Mouse (Mus musculus): ENCODE results near the gene Bcl11a. TPM values are rescaled to one million over a fixed set of nuclear protein-coding genes. Genes with fewer than 3 reads are reported as not detected.

Gene Bcl11a
- total RNA-seq, 2 experiments from 2014 or later = 4.1 to 5.0 TPM

DNA sequence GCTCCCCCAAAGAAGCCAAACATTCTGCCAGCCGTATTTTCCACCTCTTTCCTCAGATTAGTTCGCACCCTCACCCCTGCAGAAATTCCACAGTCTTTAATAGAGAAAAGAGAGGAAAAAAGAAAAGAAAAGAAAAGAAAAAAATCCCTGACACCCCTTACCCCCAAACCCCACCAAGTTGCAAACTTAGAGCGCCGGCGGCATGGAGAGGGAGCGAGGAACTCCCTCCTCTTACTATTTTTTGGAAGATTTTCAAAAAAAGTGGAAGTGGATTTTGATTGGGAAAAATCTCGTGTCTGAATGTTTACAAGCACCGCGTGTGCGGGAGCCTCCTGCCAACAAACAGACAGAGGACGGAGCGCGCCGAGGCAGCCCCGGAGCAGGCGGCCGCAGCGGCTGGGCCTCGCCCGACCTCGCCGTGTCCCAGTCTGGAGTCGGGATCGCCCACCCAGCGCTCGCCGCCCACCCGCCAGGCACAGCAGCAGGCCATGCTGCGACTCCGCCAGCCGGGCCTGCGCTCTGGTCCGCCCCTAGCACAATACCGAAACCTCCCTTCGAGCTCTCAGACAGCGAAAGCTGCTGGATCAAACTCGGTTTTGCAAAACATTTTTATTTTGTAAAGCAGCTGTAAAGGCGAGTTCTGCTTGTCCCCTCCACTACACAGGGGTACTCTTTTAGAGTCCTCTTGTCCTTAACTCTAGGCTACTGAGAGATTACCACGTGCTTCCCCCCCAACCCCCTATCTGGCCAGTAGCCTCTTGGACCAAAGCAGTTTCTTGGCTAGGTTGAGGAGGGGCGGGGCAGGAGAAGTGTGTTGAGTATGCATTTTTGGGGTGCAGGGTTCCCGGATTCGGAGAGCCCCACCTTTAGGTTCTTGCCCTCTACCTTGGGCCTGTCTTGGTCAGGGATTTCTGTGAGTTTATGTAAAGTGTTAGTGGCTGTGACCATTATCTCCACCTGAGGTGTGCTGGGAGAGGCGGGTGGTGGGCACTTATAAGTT lies 1.8 kb downstream of the Bcl11a start:
- DNase-seq = peak; percentile 42 to 47
- intact Hi-C loops (cut with DNase I) = loop anchor here (5.0 kb wide), 2 partner anchors 158 to 1783 kb away; no protein-coding TSS in a partner anchor

DNA sequence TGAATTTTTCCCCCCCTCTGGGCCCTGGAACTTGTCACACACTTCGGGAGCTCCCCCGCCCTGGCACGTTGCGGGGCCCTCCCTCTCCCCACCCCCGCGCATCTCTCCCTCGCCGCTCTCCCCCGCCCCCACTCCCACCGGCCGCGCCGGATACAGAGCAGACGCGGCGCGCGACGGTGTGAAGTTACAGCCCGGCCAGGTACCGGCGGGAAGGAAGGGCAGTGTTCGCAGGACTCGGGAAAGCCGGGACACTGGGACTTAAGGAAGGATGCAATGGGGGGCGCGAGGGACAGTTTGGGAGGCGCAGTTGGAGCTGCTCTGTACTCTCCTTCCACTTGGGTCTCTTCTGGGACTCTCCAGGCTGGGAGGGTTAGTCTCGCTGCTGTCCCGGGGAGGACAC lies 2.7 kb downstream of the Bcl11a start:
- DNase-seq = peak; percentile 35 to 40
- intact Hi-C loops (cut with DNase I) = loop anchor here (5.0 kb wide), 2 partner anchors 157 to 1782 kb away; no protein-coding TSS in a partner anchor

DNA sequence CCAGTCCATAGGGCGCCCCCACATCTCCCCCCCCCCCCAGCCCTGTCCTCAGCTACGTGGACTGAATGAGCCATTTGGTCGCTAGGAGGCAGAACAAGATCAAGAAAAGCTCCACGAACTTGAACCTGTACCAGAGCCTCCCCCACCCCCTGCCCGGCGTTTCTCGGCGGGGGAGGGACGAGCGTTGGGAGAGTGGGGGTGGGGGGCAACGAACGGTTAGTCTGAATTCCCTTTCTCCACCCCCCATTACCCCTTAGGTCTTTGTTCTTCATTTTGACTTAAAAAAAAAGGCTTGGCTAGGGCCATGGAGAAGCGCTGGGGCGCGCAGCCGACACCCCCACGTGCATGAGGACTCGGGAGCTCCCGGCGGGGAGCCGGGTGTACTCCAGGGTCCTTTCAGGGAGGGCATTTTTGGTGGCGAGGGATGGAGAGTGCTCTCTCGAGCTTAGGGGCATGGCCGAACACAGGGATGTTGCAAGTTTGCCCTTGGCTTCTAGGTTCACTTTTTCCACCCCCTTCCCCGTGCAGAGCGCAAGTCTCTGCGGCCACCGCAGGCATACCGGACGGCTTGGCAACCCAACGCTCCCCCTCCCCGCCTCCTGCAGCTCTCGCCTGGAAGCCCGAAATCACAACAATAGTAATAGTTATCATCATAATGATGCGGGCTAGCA lies 3.3 kb downstream of the Bcl11a start:
- intact Hi-C loops (cut with DNase I) = loop anchor here (5.0 kb wide), 2 partner anchors 156 to 1781 kb away; no protein-coding TSS in a partner anchor
- DNase-seq = peak; percentile 41 to 66

DNA sequence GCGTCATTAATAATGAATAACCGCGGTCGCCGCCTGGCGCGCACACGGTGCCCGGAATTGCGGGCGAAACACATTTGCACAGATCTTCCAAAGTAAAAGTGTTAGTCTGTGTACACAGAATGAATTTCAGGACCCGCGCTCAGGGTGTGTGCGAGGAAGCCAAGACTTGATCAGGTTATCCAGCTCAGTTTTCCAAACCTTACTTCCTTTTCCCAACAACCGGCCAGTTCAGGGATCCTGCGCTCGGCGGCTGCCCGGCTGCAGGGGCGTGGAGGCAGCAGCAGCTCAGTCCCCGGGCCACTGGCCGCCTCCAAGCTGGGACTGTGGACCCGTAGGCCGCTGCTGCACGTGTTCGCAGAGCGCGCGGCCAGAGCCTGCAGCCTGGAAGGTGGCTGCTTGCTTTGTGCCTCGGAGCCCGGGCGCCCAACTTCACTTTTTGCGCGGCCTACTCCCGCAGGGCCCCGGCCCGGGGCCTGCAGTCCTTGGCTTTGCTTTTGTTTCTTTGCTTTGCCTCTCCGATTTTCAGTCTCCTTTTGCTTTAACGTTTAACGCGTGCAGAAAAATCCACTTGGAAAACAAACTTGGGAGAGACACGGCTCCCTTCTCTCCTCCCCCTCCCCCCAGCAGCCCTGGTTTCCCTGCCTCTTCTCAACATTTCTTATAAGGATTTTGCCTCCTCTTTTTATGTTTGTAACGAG lies 4.0 kb downstream of the Bcl11a start:
- DNase-seq = peak; percentile 38 to 54
- intact Hi-C loops (cut with DNase I) = loop anchor here (2.0 to 5.0 kb wide), 3 partner anchors 155 to 1780 kb away; no protein-coding TSS in a partner anchor

DNA sequence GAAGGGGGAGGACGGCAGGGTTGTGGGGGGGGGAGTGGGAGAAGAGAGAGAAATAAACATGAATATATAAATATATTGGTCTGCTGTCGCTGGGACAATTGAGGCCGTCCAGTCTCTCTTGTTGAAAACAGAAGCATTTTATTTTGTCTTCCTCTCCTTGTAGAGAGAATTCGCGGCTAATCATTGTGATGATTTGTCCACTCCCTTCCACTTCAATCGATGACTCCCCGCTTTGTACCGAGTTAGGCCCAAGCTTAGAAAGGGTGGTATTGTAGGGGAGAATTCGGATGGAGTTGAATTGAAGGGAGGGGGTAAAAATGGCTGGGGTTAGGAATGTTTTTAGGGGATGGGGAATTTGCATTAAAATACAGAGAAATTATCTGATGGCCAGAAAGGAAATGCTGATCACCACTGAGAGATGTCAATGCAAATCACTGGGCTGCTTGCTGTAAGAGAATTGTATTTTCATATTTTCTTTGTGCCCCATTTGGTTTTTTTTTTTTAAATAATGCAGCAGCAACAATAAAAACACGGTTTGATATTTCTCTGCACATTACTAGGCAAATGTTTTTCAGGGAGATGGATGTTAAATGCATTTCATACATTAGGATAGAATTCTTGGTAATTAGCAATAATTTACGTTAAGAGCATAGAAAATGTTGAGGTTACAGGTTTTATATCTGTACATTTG lies 4.7 kb downstream of the Bcl11a start:
- intact Hi-C loops (cut with DNase I) = loop anchor here (2.0 to 5.0 kb wide), 3 partner anchors 155 to 1780 kb away; no protein-coding TSS in a partner anchor
- DNase-seq = no peak

DNA sequence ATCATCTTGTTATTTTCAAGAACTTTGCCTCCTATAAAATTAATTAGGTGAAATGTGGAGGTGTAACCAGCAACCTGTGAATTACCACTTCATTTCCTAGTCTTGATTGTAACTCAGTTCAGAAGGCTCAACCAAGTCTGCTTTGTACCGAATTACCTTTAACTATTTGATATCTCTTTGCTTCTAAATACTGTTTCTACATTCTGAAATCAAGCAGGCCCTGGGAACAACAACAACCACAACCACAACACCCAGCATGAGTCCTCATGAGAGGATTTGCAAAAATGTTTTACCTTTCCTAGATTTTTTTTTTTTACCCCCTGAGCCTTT lies 5.2 kb downstream of the Bcl11a start:
- DNase-seq = no peak
- intact Hi-C loops (cut with DNase I) = loop anchor here (2.0 to 5.0 kb wide), 3 partner anchors 154 to 1779 kb away; no protein-coding TSS in a partner anchor

DNA sequence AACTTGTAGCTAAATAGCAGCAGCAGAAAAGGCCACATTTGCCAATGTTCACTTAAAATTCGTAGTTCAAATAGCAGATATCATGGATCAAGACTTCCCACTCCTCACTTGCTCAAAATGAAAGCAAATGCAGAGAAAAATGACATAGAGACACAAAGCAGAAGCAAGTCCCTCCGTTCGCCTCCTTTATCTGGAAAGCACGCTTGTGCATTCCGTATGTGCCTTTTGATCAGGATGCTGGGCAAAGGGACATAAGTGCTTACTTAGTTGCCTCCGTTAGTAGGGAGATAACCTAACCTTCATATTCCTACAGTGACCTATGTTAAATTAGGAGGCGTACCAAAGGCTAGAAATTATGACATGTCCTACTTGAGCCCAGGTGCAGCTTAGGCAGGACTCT lies 5.6 kb downstream of the Bcl11a start:
- intact Hi-C loops (cut with DNase I) = loop anchor here (2.0 to 5.0 kb wide), 3 partner anchors 154 to 1779 kb away; no protein-coding TSS in a partner anchor
- no peak for DNase-seq

DNA sequence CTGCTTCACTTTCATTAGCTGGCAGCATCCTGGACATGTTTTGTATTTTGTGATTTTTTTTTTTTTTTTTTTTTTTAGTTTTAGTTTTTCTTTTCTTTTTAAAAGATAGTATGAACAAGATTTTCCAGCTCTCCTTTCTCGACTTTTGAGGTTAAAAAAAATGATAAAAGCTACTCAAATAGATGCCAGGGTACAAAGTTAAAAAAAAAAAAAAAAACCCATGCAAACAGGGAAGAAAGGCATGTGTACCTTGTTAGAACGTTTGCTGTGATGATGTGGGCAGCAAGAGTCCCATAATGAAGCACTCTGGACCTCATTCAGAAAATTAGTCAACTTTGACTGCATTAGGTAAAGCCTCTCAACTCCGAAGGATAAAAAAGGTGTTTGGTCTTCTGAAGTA lies 6.2 kb downstream of the Bcl11a start:
- DNase-seq = no peak
- intact Hi-C loops (cut with DNase I) = loop anchor here (5.0 kb wide), 2 partner anchors 153 to 1778 kb away; no protein-coding TSS in a partner anchor

DNA sequence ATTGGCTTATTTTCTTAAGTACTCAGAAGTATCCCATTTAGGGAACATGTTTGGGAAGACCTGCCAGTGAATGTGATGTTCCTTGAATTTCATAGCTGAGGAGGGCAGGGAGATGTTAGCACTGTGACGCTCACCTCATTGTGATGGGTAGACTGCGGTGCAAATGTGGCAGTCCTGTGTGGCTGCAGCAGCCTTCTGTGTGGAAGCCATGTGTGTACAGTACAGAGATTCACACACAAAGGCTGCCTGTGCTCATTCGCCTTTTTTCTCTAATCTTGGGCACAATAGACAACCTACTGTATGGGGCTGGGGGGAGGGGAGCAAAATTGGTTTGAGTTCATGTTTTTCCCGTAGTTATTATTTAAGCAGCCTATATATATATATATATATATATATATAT lies 6.7 kb downstream of the Bcl11a start:
- no peak for DNase-seq
- intact Hi-C loops (cut with DNase I) = loop anchor here (5.0 kb wide), 2 partner anchors 153 to 1778 kb away; no protein-coding TSS in a partner anchor

DNA sequence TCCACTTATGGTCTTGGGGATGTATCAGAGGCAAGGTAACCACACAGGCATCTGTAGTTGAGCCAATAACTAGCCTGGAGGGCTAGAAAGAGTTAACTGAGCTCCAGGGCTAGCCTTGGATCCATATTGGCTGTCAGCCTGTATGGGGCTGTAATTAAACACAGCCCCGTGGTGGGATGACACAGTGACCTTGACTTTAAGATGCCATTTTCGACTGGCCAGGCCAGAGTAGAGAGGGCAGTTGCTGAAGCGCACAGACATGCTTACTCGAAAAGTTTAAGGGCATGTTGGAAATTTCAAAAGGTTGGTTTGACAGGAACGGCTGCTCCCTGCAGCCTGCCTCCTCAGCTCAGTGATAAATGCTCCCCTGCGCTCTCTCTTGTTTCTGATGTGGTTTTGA lies 8.1 kb downstream of the Bcl11a start:
- intact Hi-C loops (cut with DNase I) = no loop called here
- no peak for DNase-seq

DNA sequence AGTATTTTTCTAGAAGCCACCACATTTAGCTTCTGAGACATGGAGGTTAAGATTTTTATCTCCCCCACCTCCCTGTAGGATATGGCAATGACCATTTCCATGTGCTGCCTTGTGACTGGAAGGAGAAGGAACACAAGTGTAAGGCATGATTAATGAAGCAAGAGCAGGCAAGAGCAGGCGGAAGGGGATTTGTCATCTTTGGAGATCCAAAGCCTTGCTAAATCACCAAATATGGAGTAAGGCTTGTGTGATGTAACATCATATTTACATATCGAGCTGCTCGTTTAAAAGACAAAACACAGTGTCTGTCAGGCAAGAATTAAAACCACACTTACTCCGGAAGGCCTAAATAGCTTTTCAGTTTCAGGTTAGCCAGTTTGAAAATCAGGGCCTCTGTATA lies 9.2 kb downstream of the Bcl11a start:
- DNase-seq = no peak
- intact Hi-C loops (cut with DNase I) = no loop called here

DNA sequence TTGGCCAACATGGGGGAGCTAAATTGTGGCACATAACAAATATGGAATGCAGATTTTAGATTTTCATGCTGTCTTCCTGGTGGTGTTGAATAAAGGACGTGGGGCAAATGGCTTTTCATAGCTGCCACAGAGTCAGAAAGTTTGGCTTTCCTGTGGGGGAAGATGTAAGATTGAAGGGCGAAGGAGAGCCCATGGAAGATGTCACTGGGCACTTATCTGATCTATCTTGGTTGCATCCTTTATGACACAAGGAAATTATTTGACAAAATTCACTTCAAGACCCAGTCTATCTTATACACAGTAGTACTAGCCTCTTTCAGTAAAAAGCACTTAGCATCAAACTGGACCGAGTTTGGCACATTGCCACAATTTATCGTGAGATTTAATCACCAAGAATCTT lies 12.6 kb downstream of the Bcl11a start:
- no peak for DNase-seq
- intact Hi-C loops (cut with DNase I) = no loop called here

DNA sequence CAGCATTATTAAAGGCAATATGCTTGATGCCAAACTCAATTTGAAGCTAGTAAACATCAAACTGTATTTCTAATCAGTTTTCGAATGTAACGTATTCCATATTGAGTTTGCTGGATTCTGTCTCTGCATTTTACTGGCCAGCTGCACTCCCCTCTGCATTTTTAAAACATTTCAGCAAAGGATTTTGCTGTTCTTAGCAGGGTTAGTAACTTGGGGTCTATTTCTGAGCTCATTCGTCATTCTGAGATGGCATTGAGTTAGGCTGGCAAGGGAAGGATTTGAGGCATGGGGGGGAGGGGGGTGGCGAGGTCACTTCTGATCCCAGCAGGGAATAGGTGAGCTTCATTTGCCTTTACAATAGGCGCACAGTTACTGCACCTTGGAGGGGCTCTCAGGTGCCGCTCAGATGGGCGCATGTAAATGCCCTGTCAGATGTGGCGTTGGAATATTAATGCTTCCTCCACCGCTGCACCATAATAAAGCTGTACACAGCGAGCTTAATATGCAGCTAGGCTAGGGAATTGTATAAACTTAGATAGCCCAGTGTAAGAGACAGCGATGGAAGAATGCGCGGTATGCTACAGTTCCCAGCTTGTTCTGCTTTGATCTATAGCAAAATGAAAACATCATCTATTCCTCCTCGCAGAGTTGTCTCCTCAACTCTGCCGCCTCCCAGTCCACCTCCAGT lies 13.7 kb downstream of the Bcl11a start:
- DNase-seq = no peak
- intact Hi-C loops (cut with DNase I) = no loop called here

DNA sequence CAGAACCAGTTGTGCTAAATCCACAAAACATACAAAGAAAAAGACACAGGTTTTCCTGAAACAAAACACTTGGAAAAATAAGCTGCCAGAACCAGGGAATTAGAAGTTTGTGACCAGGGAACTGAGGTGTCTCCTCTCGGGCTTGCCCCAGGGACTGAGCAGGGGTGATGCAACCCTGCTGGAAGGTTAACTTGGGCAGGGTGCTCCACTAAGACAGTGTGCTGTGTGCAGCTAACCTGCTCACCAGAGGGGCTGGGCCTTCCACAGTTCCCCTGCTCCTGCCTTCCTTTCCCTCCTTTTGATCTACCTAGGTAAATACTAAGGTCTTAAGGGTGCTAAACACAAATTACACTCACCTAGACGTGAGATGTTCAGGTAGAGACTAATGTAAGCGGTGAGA lies 14.8 kb downstream of the Bcl11a start:
- no peak for DNase-seq
- intact Hi-C loops (cut with DNase I) = no loop called here

DNA sequence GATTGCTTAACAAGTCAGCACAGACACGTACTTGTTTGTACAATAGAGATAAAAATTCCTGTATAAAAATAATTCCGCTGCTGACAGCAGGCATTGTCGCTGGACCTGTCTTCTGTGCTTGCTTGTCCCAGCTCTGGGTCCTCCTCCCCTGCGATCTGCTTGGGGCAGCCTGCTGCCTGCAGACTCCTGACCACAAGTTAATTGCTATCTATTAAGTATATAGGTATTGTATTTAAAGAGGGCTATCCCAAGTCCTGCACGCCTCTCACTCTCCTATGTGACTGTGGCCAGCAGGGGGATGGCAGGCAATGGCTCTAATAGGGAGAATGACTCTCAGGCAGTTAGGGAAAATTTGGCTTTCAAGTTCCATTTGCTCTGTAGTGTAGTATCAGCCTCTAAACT lies 16.2 kb downstream of the Bcl11a start:
- intact Hi-C loops (cut with DNase I) = no loop called here

DNA sequence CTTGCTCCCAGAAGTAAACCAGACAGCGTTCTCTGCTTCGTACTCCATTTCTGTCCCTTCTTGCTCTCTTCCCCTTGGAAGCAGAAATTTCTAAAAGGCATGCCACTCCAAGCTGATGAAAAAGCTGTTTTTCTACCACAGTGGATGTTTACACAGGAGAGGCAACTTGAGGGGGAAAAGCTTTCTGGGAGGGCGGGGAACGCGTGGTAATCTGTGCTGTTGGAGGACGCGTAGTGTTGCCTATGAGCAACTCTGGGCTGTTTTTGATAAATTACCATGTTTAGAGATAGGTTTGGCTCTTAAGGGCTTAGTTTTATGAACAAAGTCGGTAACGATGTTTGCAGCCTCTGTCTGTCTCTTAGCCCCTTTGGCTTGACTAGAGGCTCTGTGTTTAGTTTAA lies 17.4 kb downstream of the Bcl11a start:
- intact Hi-C loops (cut with DNase I) = no loop called here
- no peak for DNase-seq

More for the DNA sequence above, 16.2 kb downstream of the Bcl11a start:
- DNase-seq = no peak

DNA sequence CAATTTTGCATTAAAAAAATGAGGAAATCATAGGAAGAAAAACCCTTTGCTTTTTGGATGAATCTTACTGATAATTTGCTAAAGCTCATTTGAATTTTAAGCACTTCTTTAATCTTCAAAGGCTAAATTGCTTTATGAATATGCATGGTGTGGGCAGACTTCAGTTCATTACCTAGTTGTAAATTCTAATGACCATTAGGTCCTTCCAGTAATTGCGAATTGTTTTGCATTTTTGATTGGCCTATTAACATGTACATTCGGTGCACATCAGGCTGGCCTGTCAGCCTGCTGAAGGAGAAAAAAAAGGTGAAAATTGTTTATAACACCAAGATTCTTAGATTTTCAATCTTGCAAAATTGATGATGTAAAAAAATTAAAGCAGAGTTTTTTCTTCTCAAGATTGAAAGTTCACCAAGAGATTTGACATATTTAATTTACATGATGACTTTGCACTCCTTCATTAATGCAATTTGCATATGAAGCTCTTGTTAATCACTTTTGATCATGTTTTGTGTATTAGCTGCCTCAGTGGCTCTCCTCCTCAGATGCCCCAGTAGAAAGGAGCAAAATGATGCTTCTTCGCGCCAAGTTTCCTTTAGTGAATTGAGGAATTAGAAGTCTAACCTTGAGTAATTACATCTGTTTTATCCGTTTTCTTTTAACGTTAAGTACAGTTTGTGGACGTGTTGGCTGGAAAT lies 17.9 kb downstream of the Bcl11a start:
- intact Hi-C loops (cut with DNase I) = no loop called here
- DNase-seq = no peak

DNA sequence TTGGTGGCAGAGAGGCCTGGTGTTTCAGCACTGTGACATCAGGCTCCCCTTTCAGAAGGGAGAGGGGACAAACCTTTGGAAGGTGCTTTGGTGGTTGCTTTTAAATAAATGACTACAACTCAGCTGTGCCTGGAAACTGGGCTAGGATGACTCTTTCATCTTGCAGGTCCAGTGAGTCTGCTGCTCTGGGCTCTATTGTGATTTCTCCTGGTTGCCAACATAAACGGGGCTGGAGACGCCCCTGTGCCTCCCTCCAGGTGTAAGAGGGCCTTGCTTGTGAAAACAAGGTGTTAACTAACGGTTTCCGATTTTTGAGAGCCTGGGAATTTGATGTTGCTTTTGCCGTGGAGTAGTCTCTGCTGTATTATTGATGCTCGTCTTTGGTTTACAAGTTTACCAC lies 18.6 kb downstream of the Bcl11a start:
- intact Hi-C loops (cut with DNase I) = no loop called here
- no peak for DNase-seq

DNA sequence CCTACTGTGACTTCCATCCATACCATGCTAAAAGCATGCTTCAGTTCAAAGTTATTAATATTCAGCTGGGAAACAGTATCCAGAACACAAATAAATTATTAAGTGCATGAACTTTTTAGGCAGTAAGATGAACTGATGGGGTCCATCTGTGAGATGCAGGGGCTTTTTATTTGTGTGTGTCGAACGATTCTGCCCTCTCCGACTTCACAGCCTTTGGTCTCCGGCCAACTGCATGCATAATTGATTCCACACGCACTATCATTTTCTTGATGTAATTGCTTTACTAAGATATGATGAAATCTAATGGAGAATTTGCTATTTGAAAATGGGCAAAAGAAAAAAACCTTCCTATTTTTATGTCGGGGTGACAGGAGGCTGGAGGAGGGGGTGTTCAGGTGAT lies 19.2 kb downstream of the Bcl11a start:
- intact Hi-C loops (cut with DNase I) = no loop called here
- no peak for DNase-seq
